Mouse (Mus musculus) heart, postnatal 0 days (tissue): ENCODE results near the gene Tsen2.

Experiments used
- CTCF ChIP-seq: IDR thresholded peaks from 2 replicates; pipeline ENCODE4 v1.5.1; 2016; ENCODE audit warnings: antibody characterized with exemption, control low read depth, low read depth
- EP300 ChIP-seq: IDR thresholded peaks from 2 replicates; pipeline ENCODE4 v1.6.1; 2016; ENCODE audit warnings: antibody characterized with exemption, low read depth

- no peak for TF ChIP-seq CTCF
- no peak for TF ChIP-seq EP300
Measured at GRCm38 (mm10) chr6:115558176-115558575, 13.7 kb downstream of the Tsen2 start.
